Mouse (Mus musculus): ENCODE results near the gene Gpx7. TPM values are rescaled to one million over a fixed set of nuclear protein-coding genes. Genes with fewer than 3 reads are reported as not detected.
"Not testable (repeated sequence)": the region's sequence is repeated elsewhere in the genome, so short reads cannot be mapped to it uniquely, and the experiment has no call there.

Gpx7 gene
- polyA plus RNA-seq, 1 experiment from 2014 or later = 34.5 TPM

- DNase-seq (ENCODE audit: low spot score) (peak; percentile 92), ATAC-seq (ENCODE audit: low FRiP score, low TSS enrichment) (peak; percentile 96)
- peak overlapping the region; percentile 39 for H3K4me2 ChIP-seq (replicated peaks; ENCODE audit: low read depth)
- no peaks in the 10 kb centered on the region for H3K9me3 ChIP-seq (ENCODE audit: control insufficient read depth, low read length)
- H3K27ac ChIP-seq (replicated peaks) = peak overlapping the region; percentile 86
- peak overlapping the region; percentile 31; the same call in 1 of the 2 replicates for H3K9ac ChIP-seq (ENCODE audit: low read length)
- no peaks in the 10 kb centered on the region for H3K36me3 ChIP-seq (ENCODE audit: control insufficient read depth, insufficient read depth, low read length)
- WGBS = 12% methylated on average over 18 of the region's 18 CpGs
- TF ChIP-seq EP300 (optimal IDR thresholded peaks at IDR 0.05) (no peak), CTCF (IDR thresholded peaks at IDR 0.05; ENCODE audit: low read depth) (no peak)
- H3K27me3 ChIP-seq (ENCODE audit: control insufficient read depth, insufficient read depth, low read length) = no peaks in the 10 kb centered on the region
- H3K4me3 ChIP-seq (ENCODE audit: low read depth, low read length) = no peak overlapping the region
- no peaks in the 10 kb centered on the region; the same call in 1 of the 2 replicates for H3K4me1 ChIP-seq (replicated peaks; ENCODE audit: control insufficient read depth, insufficient read depth)
These were observed 44.2 kb downstream of the Gpx7 start for GRCm38 (mm10) chr4:108362321-108363261.

- H3K27ac ChIP-seq (replicated peaks) = no peak overlapping the region
- peak overlapping the region; percentile 51 for H3K4me2 ChIP-seq (replicated peaks; ENCODE audit: low read depth)
- no peaks in the 10 kb centered on the region; the same call in 1 of the 2 replicates for H3K4me1 ChIP-seq (replicated peaks; ENCODE audit: control insufficient read depth, insufficient read depth)
- DNase-seq (ENCODE audit: low spot score) (peak; percentile 64), ATAC-seq (ENCODE audit: low FRiP score, low TSS enrichment) (no peak; the same call in 1 of the 2 replicates)
- TF ChIP-seq CTCF (IDR thresholded peaks at IDR 0.05; ENCODE audit: low read depth) (peak; percentile 20; the same call in 1 of the 2 replicates), EP300 (optimal IDR thresholded peaks at IDR 0.05) (no peak)
- H3K27me3 ChIP-seq (ENCODE audit: control insufficient read depth, insufficient read depth, low read length) = no peaks in the 10 kb centered on the region
- H3K9me3 ChIP-seq (ENCODE audit: control insufficient read depth, low read length) = no peaks in the 10 kb centered on the region
- H3K4me3 ChIP-seq (ENCODE audit: low read depth, low read length) = peak overlapping the region; percentile 28
- H3K9ac ChIP-seq (ENCODE audit: low read length) = no peak overlapping the region
- WGBS = 13% methylated on average over 28 of the region's 28 CpGs
- no peaks in the 10 kb centered on the region for H3K36me3 ChIP-seq (ENCODE audit: control insufficient read depth, insufficient read depth, low read length)
These were observed 46.4 kb downstream of the Gpx7 start for GRCm38 (mm10) chr4:108360136-108361055.

- no peaks in the 10 kb centered on the region for H3K9me3 ChIP-seq (ENCODE audit: control insufficient read depth, low read length)
- no peak overlapping the region for H3K4me2 ChIP-seq (replicated peaks; ENCODE audit: low read depth)
- no peaks in the 10 kb centered on the region for H3K36me3 ChIP-seq (ENCODE audit: control insufficient read depth, insufficient read depth, low read length)
- WGBS = 44% methylated on average over 4 of the region's 4 CpGs
- no peak overlapping the region for H3K27ac ChIP-seq (replicated peaks)
- no peaks in the 10 kb centered on the region for H3K4me1 ChIP-seq (replicated peaks; ENCODE audit: control insufficient read depth, insufficient read depth)
- ATAC-seq (ENCODE audit: low FRiP score, low TSS enrichment) (no peak), DNase-seq (ENCODE audit: low spot score) (no peak)
- no peak overlapping the region for H3K4me3 ChIP-seq (ENCODE audit: low read depth, low read length)
- no peak overlapping the region for H3K9ac ChIP-seq (ENCODE audit: low read length)
- TF ChIP-seq CTCF (IDR thresholded peaks at IDR 0.05; ENCODE audit: low read depth) = no peak
- TF ChIP-seq EP300 (optimal IDR thresholded peaks at IDR 0.05) = no peak
- H3K27me3 ChIP-seq (ENCODE audit: control insufficient read depth, insufficient read depth, low read length) = no peaks in the 10 kb centered on the region
These were observed 48.3 kb downstream of the Gpx7 start for GRCm38 (mm10) chr4:108358498-108358897.

GRCm38 (mm10) chr4:108357458-108357857 is 49.3 kb downstream of the Gpx7 start:
- no peaks in the 10 kb centered on the region for H3K9me3 ChIP-seq (ENCODE audit: control insufficient read depth, low read length)
- no peaks in the 10 kb centered on the region for H3K4me1 ChIP-seq (replicated peaks; ENCODE audit: control insufficient read depth, insufficient read depth)
- H3K27me3 ChIP-seq (ENCODE audit: control insufficient read depth, insufficient read depth, low read length) = no peaks in the 10 kb centered on the region
- H3K9ac ChIP-seq (ENCODE audit: low read length) = no peak overlapping the region
- DNase-seq (ENCODE audit: low spot score) = no peak
- ATAC-seq (ENCODE audit: low FRiP score, low TSS enrichment) = no peak
- H3K4me2 ChIP-seq (replicated peaks; ENCODE audit: low read depth) = no peak overlapping the region
- H3K4me3 ChIP-seq (ENCODE audit: low read depth, low read length) = no peak overlapping the region
- no peaks in the 10 kb centered on the region for H3K36me3 ChIP-seq (ENCODE audit: control insufficient read depth, insufficient read depth, low read length)
- WGBS = 87% methylated on average over 8 of the region's 8 CpGs
- H3K27ac ChIP-seq (replicated peaks) = no peak overlapping the region
- TF ChIP-seq EP300 (optimal IDR thresholded peaks at IDR 0.05) (peak; percentile 54), CTCF (IDR thresholded peaks at IDR 0.05; ENCODE audit: low read depth) (no peak)

- H3K36me3 ChIP-seq (ENCODE audit: control insufficient read depth, insufficient read depth, low read length); H3K4me1 ChIP-seq (replicated peaks; ENCODE audit: control insufficient read depth, insufficient read depth); H3K4me2 ChIP-seq (replicated peaks; ENCODE audit: low read depth); H3K27ac ChIP-seq (replicated peaks); H3K9ac ChIP-seq (ENCODE audit: low read length); H3K4me3 ChIP-seq (ENCODE audit: low read depth, low read length); H3K27me3 ChIP-seq (ENCODE audit: control insufficient read depth, insufficient read depth, low read length); DNase-seq (ENCODE audit: low spot score); H3K9me3 ChIP-seq (ENCODE audit: control insufficient read depth, low read length); ATAC-seq (ENCODE audit: low FRiP score, low TSS enrichment): not testable (repeated sequence)
These were observed 53.2 kb downstream of the Gpx7 start for GRCm38 (mm10) chr4:108353591-108353990.
